Comparison of ENCODE assay signal across 15 mouse cellular contexts in genomic region chr2:44299156-44299555, GRCm38 (mm10).
"Had no signal": no experiment of that assay in that cellular context is flagged by ENCODE, and none has a peak within 500 bp of the region (broad histone marks: within the 10 kb centered on the region; RNA-seq: fewer than 3 reads in every experiment).

No protein-coding gene starts in this region.

- H3K4me2 ChIP-seq: liver, embryonic 11.5 days; liver, embryonic 15.5 days; midbrain, embryonic 15.5 days had no signal

- ATAC-seq: lung, postnatal 0 days; midbrain, embryonic 15.5 days had no signal

- H3K9ac ChIP-seq: liver, embryonic 15.5 days; midbrain, embryonic 15.5 days had no signal

- H3K4me1 ChIP-seq: limb, embryonic 10.5 days; liver, embryonic 15.5 days had no signal

- H3K36me3 ChIP-seq: limb, embryonic 10.5 days; liver, embryonic 15.5 days; midbrain, embryonic 15.5 days had no signal

- H3K27ac ChIP-seq: limb, embryonic 10.5 days; liver, embryonic 15.5 days; midbrain, embryonic 15.5 days had no signal

- H3K27me3 ChIP-seq: liver, embryonic 15.5 days; midbrain, embryonic 15.5 days had no signal

- H3K9me3 ChIP-seq: limb, embryonic 10.5 days; liver, embryonic 15.5 days; midbrain, embryonic 15.5 days had no signal

- DNase-seq: kidney, adult 11 months; kidney, postnatal 10 days; layer of hippocampus, adult 9-11 months; layer of hippocampus, postnatal 36 days; lung, adult 2 months; lung, postnatal 36 days; right cerebral cortex, postnatal 4 days; spleen, adult 18-20 months; thymus, adult 2 months; thymus, postnatal 25 days had no signal

- H3K4me3 ChIP-seq: limb, embryonic 10.5 days; liver, embryonic 15.5 days; midbrain, embryonic 15.5 days had no signal
